Mouse (Mus musculus) CD4-positive helper T cell, adult 2 months (primary cell): ENCODE data around the gene Ccdc141.

Experiments
- DNase-seq: peaks from one replicate; pipeline ENCODE4 v3.0.0-alpha.2; 2012; ENCODE audit warnings: low read depth, missing footprints, low spot score

Ccdc141 gene

GRCm38 (mm10) chr2:77134906-77135305, 35.5 kb downstream of the Ccdc141 start:
- no peak for DNase-seq

- DNase-seq = no peak
Measured at GRCm38 (mm10) chr2:77133407-77133806, 37.0 kb downstream of the Ccdc141 start.

- DNase-seq = no peak
Measured at GRCm38 (mm10) chr2:77126939-77127338, 43.5 kb downstream of the Ccdc141 start.

- no peak for DNase-seq
Measured at GRCm38 (mm10) chr2:77118102-77118501, 52.3 kb downstream of the Ccdc141 start.

- DNase-seq = no peak
Measured at GRCm38 (mm10) chr2:77114335-77114734, 56.1 kb downstream of the Ccdc141 start.

GRCm38 (mm10) chr2:77113867-77114266, 56.6 kb downstream of the Ccdc141 start:
- no peak for DNase-seq

- DNase-seq = no peak
Measured at GRCm38 (mm10) chr2:77113026-77113425, 57.4 kb downstream of the Ccdc141 start.

- no peak for DNase-seq
Measured at GRCm38 (mm10) chr2:77111095-77111494, 59.3 kb downstream of the Ccdc141 start.

- DNase-seq = no peak
Measured at GRCm38 (mm10) chr2:77110365-77110764, 60.1 kb downstream of the Ccdc141 start.

GRCm38 (mm10) chr2:77109506-77110123, 60.8 kb downstream of the Ccdc141 start:
- no peak for DNase-seq

GRCm38 (mm10) chr2:77108562-77108961, 61.9 kb downstream of the Ccdc141 start:
- DNase-seq = no peak

GRCm38 (mm10) chr2:77106150-77106549, 64.3 kb downstream of the Ccdc141 start:
- no peak for DNase-seq

- no peak for DNase-seq
Measured at GRCm38 (mm10) chr2:77105006-77105715, 65.3 kb downstream of the Ccdc141 start.

GRCm38 (mm10) chr2:77102516-77102915, 67.9 kb downstream of the Ccdc141 start:
- peak; percentile 3 for DNase-seq

GRCm38 (mm10) chr2:77099814-77100213, 70.6 kb downstream of the Ccdc141 start:
- DNase-seq = no peak

- DNase-seq = no peak
Measured at GRCm38 (mm10) chr2:77098769-77099168, 71.7 kb downstream of the Ccdc141 start.

- no peak for DNase-seq
Measured at GRCm38 (mm10) chr2:77091749-77092148, 78.7 kb downstream of the Ccdc141 start.

GRCm38 (mm10) chr2:77085313-77085712, 85.1 kb downstream of the Ccdc141 start:
- DNase-seq = no peak

GRCm38 (mm10) chr2:77084629-77085028, 85.8 kb downstream of the Ccdc141 start:
- no peak for DNase-seq

GRCm38 (mm10) chr2:77081156-77081555, 89.3 kb downstream of the Ccdc141 start:
- no peak for DNase-seq

- DNase-seq = no peak
Measured at GRCm38 (mm10) chr2:77080657-77081056, 89.8 kb downstream of the Ccdc141 start.

- no peak for DNase-seq
Measured at GRCm38 (mm10) chr2:77078746-77079145, 91.7 kb downstream of the Ccdc141 start.

- DNase-seq = no peak
Measured at GRCm38 (mm10) chr2:77074373-77074772, 96.1 kb downstream of the Ccdc141 start.
